Mouse (Mus musculus): ENCODE data around the gene Dync1li1.

Gene Dync1li1

GRCm38 (mm10) chr9:114759886-114760285 lies 71.3 kb downstream of the Dync1li1 start:
- ATAC-seq (ENCODE audit: insufficient number of reproducible peaks, low FRiP score, low TSS enrichment), result no peak

GRCm38 (mm10) chr9:114760353-114760752 lies 71.8 kb downstream of the Dync1li1 start:
- ATAC-seq (ENCODE audit: insufficient number of reproducible peaks, low FRiP score, low TSS enrichment), result no peak

GRCm38 (mm10) chr9:114761848-114762247 lies 73.3 kb downstream of the Dync1li1 start:
- ATAC-seq (ENCODE audit: insufficient number of reproducible peaks, low FRiP score, low TSS enrichment), result no peak

- no peak for ATAC-seq (ENCODE audit: insufficient number of reproducible peaks, low FRiP score, low TSS enrichment)
Observed at GRCm38 (mm10) chr9:114763341-114763740, 74.8 kb downstream of the Dync1li1 start.

GRCm38 (mm10) chr9:114767030-114767429 lies 78.4 kb downstream of the Dync1li1 start:
- peak; percentile 49; the same call in 1 of the 2 replicates for ATAC-seq (ENCODE audit: insufficient number of reproducible peaks, low FRiP score, low TSS enrichment)

GRCm38 (mm10) chr9:114767507-114767906 lies 78.9 kb downstream of the Dync1li1 start:
- no peak for ATAC-seq (ENCODE audit: insufficient number of reproducible peaks, low FRiP score, low TSS enrichment)

GRCm38 (mm10) chr9:114768066-114768465 lies 79.5 kb downstream of the Dync1li1 start:
- ATAC-seq (ENCODE audit: insufficient number of reproducible peaks, low FRiP score, low TSS enrichment), result no peak

- no peak for ATAC-seq (ENCODE audit: insufficient number of reproducible peaks, low FRiP score, low TSS enrichment)
Observed at GRCm38 (mm10) chr9:114770224-114770623, 81.6 kb downstream of the Dync1li1 start.

GRCm38 (mm10) chr9:114771565-114771964 lies 83.0 kb downstream of the Dync1li1 start:
- no peak for ATAC-seq (ENCODE audit: insufficient number of reproducible peaks, low FRiP score, low TSS enrichment)
